Mouse (Mus musculus): ENCODE data around the gene Trdmt1. TPM values are rescaled to one million over a fixed set of nuclear protein-coding genes. Genes with fewer than 3 reads are reported as not detected.

Gene Trdmt1
- polyA plus RNA-seq, 1 experiment, result 3.0 TPM

DNA sequence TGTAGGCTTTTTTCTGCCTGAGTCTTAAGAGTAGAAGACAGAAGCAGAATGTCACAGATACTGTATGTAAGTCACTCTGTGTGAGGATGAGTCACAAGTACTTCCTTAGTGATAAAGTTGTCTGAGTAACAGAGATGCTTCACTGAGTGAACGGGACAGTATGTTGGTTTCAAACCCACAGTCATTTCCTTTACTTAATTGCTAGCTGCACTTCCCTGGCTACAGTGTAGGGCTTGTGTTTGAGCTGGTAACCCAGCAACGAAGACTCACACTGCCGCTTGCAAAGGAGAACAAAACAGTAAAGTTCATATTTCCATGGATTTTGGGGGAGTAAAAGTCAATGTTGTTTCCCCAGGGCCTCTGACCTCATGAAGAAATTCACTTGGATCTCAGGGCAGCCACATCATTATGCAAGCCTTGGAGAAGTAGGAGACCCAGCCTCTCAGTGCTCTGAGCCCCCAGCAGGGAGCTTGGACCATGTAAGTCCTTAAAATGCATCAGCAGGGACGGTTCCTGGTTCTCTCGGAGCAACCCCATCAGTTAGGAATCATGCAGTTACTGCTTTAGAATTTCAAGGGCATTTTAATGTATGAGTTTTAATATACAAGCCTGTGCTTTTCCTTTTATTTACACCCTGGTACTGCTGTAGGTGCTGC, 14.3 kb upstream of the Trdmt1 start:
- 26% methylated on average over 5 of the region's 5 CpGs for WGBS
- no peak overlapping the region for H3K4me3 ChIP-seq (ENCODE audit: control insufficient read depth, insufficient read depth, low read length)

DNA sequence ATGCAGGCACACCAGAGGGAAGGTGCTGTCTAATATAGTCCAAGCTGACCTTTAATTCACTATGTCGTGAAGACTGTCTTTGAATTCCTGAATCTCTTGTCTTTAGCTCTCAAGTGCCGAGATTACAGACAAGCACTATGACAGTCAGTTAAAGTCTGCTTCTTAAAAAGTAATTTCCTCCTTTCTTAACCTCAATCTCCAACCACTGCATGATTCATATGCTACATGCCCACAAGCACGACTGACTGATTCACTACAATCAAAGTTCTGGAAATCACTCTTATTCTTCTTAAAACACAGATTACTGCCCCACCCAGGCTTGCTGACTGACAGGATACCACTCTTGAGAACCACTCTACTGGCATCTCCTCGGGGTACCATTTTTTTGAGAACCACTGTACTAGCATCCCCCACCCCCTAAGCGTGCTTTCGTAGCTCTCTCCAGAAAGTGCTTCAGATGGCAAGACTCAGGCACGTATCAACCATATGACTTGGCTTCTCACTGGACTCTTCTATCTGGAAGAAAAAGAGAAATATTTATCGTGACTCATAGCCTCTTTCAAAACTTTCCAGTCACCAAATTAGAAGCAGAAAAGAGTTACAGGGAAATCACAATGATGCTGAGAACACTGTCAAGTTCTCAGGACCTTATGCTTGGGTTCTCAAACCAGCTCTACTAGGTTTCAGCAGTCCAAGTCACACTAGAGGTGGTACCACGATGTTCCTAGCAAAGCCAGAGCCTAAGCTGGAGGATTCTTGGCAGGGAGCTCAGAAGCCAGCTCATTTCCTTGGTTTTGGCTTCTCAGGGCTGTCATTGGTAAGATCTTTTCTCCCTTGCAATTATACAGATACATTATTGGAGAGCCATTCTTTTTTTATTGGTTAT, 12.9 kb upstream of the Trdmt1 start:
- DNase-seq, result no peak
- TF ChIP-seq CTCF (IDR thresholded peaks at IDR 0.05; ENCODE audit: borderline replicate concordance, control insufficient read depth, extremely low read depth, insufficient read depth, low read length, poor library complexity) (no peak), POLR2A (IDR thresholded peaks at IDR 0.05; ENCODE audit: control insufficient read depth, extremely low read depth, insufficient read depth, low read length, poor library complexity) (no peak)
- Histone ChIP-seq H3K4me3 (ENCODE audit: control insufficient read depth, insufficient read depth, low read length) (no peak overlapping the region), H3K27ac (ENCODE audit: control insufficient read depth, insufficient read depth, low read length) (no peak overlapping the region), H3K4me1 (replicated peaks; ENCODE audit: control insufficient read depth, insufficient read depth, low read length) (peaks cover 2% of the 10 kb centered on the region; the same call in 1 of the 2 replicates), H3K27me3 (ENCODE audit: control insufficient read depth, insufficient read depth, low read length) (no peaks in the 10 kb centered on the region), H3K36me3 (ENCODE audit: control insufficient read depth, insufficient read depth, low read length) (no peaks in the 10 kb centered on the region)
- WGBS, result 49% methylated on average over 9 of the region's 9 CpGs

More for the DNA sequence above, 14.3 kb upstream of the Trdmt1 start:
- H3K27ac ChIP-seq (ENCODE audit: control insufficient read depth, insufficient read depth, low read length), result no peak overlapping the region
- no peaks in the 10 kb centered on the region for H3K36me3 ChIP-seq (ENCODE audit: control insufficient read depth, insufficient read depth, low read length)
- peaks cover 2% of the 10 kb centered on the region; the same call in 1 of the 2 replicates for H3K4me1 ChIP-seq (replicated peaks; ENCODE audit: control insufficient read depth, insufficient read depth, low read length)
- DNase-seq, result no peak
- no peak for TF ChIP-seq CTCF (IDR thresholded peaks at IDR 0.05; ENCODE audit: borderline replicate concordance, control insufficient read depth, extremely low read depth, insufficient read depth, low read length, poor library complexity)
- TF ChIP-seq POLR2A (IDR thresholded peaks at IDR 0.05; ENCODE audit: control insufficient read depth, extremely low read depth, insufficient read depth, low read length, poor library complexity), result no peak
- no peaks in the 10 kb centered on the region for H3K27me3 ChIP-seq (ENCODE audit: control insufficient read depth, insufficient read depth, low read length)

GRCm38 (mm10) chr2:13556239-13556638, 11.8 kb upstream of the Trdmt1 start:
- H3K4me1 ChIP-seq (replicated peaks; ENCODE audit: control insufficient read depth, insufficient read depth, low read length), result peaks cover 2% of the 10 kb centered on the region; the same call in 1 of the 2 replicates
- no peak overlapping the region for H3K4me3 ChIP-seq (ENCODE audit: control insufficient read depth, insufficient read depth, low read length)
- DNase-seq, result no peak
- H3K36me3 ChIP-seq (ENCODE audit: control insufficient read depth, insufficient read depth, low read length), result no peaks in the 10 kb centered on the region
- no peak for TF ChIP-seq CTCF (IDR thresholded peaks at IDR 0.05; ENCODE audit: borderline replicate concordance, control insufficient read depth, extremely low read depth, insufficient read depth, low read length, poor library complexity)
- TF ChIP-seq POLR2A (IDR thresholded peaks at IDR 0.05; ENCODE audit: control insufficient read depth, extremely low read depth, insufficient read depth, low read length, poor library complexity), result no peak
- no peak overlapping the region for H3K27ac ChIP-seq (ENCODE audit: control insufficient read depth, insufficient read depth, low read length)
- H3K27me3 ChIP-seq (ENCODE audit: control insufficient read depth, insufficient read depth, low read length), result no peaks in the 10 kb centered on the region

DNA sequence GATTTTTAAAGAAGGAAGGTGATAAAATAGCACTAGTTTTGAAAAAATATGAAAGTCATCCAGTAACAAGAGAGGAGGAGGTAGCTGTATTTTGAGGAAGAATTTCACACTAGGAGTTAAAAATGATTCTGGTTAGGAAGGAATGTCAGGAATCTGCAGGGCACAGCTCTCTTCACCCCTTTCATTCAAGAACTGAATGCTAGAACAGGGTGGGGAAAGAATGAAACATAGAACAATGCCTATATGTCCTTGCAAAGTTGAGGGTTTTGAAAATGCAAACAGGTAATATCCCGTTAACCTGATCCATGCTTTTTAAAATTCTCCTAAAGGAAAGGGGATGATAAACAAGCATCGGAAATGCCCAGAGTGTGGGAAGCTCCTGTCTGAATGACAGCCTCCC, 9.5 kb upstream of the Trdmt1 start:
- DNase-seq, result no peak
- Histone ChIP-seq H3K27ac (ENCODE audit: control insufficient read depth, insufficient read depth, low read length) (no peak overlapping the region), H3K27me3 (ENCODE audit: control insufficient read depth, insufficient read depth, low read length) (no peaks in the 10 kb centered on the region), H3K4me3 (ENCODE audit: control insufficient read depth, insufficient read depth, low read length) (no peak overlapping the region), H3K4me1 (replicated peaks; ENCODE audit: control insufficient read depth, insufficient read depth, low read length) (peaks cover 2% of the 10 kb centered on the region; the same call in 1 of the 2 replicates), H3K36me3 (ENCODE audit: control insufficient read depth, insufficient read depth, low read length) (no peaks in the 10 kb centered on the region)
- 97% methylated on average over 2 of the region's 2 CpGs for WGBS
- TF ChIP-seq POLR2A (IDR thresholded peaks at IDR 0.05; ENCODE audit: control insufficient read depth, extremely low read depth, insufficient read depth, low read length, poor library complexity) (no peak), CTCF (IDR thresholded peaks at IDR 0.05; ENCODE audit: borderline replicate concordance, control insufficient read depth, extremely low read depth, insufficient read depth, low read length, poor library complexity) (no peak)

GRCm38 (mm10) chr2:13548749-13549148, 4.3 kb upstream of the Trdmt1 start:
- H3K4me3 ChIP-seq (ENCODE audit: control insufficient read depth, insufficient read depth, low read length), result no peak overlapping the region
- H3K36me3 ChIP-seq (ENCODE audit: control insufficient read depth, insufficient read depth, low read length), result no peaks in the 10 kb centered on the region
- no peaks in the 10 kb centered on the region for H3K27me3 ChIP-seq (ENCODE audit: control insufficient read depth, insufficient read depth, low read length)
- TF ChIP-seq CTCF (IDR thresholded peaks at IDR 0.05; ENCODE audit: borderline replicate concordance, control insufficient read depth, extremely low read depth, insufficient read depth, low read length, poor library complexity) (no peak), POLR2A (IDR thresholded peaks at IDR 0.05; ENCODE audit: control insufficient read depth, extremely low read depth, insufficient read depth, low read length, poor library complexity) (no peak)
- peaks cover under 1% of the 10 kb centered on the region for H3K4me1 ChIP-seq (replicated peaks; ENCODE audit: control insufficient read depth, insufficient read depth, low read length)
- no peak overlapping the region for H3K27ac ChIP-seq (ENCODE audit: control insufficient read depth, insufficient read depth, low read length)
- WGBS, result 94% methylated on average over 3 of the region's 3 CpGs
- DNase-seq, result no peak

DNA sequence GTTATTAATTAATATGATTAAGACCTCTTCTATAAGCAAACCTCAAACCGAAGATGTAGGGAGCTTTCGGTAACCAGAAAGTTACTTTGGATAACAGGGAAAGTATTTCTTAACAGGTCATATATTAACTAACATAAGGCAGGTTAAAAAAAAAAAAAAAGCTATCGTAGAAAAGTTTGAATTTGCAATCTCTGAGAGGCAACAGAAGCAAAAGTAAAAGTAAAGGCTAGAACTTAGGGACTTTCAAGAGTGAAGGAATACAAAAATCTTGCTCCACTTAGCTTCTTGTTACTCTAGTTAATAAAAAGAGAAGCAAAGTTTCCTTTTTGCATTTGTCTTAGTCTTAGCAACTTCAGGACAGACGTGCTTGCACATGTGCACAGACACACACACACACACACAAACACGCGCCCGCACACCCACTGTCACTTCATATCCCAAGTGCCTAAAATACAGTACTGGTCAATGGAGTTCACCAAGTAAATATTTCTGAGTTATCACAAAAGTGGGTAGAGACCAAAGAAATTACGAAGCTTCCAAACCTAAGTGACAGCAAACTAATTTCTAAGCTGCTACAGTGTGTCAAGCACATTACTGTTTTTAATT, 846 bp downstream of the Trdmt1 start:
- TF ChIP-seq POLR2A (IDR thresholded peaks at IDR 0.05; ENCODE audit: control insufficient read depth, extremely low read depth, insufficient read depth, low read length, poor library complexity) (no peak), CTCF (IDR thresholded peaks at IDR 0.05; ENCODE audit: borderline replicate concordance, control insufficient read depth, extremely low read depth, insufficient read depth, low read length, poor library complexity) (no peak)
- no peaks in the 10 kb centered on the region for H3K27me3 ChIP-seq (ENCODE audit: control insufficient read depth, insufficient read depth, low read length)
- H3K27ac ChIP-seq (ENCODE audit: control insufficient read depth, insufficient read depth, low read length), result no peak overlapping the region; the same call in 1 of the 2 replicates
- H3K4me1 ChIP-seq (replicated peaks; ENCODE audit: control insufficient read depth, insufficient read depth, low read length), result peaks cover 4% of the 10 kb centered on the region
- no peaks in the 10 kb centered on the region for H3K36me3 ChIP-seq (ENCODE audit: control insufficient read depth, insufficient read depth, low read length)
- H3K4me3 ChIP-seq (ENCODE audit: control insufficient read depth, insufficient read depth, low read length), result peak overlapping the region; percentile 97
- 21% methylated on average over 8 of the region's 8 CpGs for WGBS
- no peak for DNase-seq
